In the genomic region with DNA sequence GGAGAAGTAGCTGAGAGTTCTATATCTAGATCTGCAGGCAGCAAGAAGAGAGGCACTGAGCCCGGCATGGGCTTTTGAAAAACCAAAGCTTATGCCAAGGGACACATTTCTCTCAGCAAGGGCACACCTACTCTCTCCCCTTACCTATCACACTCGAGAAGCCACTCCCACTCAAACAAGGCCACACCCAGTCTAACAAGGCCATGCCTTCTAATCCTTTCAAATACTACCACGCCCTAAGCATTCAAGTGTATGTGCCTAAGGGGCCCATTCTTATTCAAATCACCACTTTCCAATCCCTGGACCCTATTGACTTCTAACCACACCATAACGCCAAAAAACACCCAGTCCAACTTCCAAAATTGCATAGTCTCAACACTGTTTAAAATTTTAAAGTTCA, we compare ENCODE assay signal across 17 mouse cellular contexts.
"Had no signal": no experiment of that assay in that cellular context is flagged by ENCODE, and none has a peak within 500 bp of the region (broad histone marks: within the 10 kb centered on the region; RNA-seq: fewer than 3 reads in every experiment).

No protein-coding gene starts in this region.

- DNase-seq: left cerebral cortex, postnatal 4 days; liver; liver, embryonic 13.5 days; liver, postnatal 0 days; lung, adult 18-20 months; lung, adult 2 months; lung, embryonic 14.5 days; lung, postnatal 10 days; lung, postnatal 14 days; lung, postnatal 36 days; lung, postnatal 4 days; midbrain, embryonic 14.5 days had no signal

- ATAC-seq: liver, embryonic 12.5 days; liver, postnatal 0 days; lung, postnatal 0 days; midbrain, embryonic 13.5 days; midbrain, embryonic 15.5 days; midbrain, embryonic 16.5 days had no signal
